Mouse (Mus musculus) megakaryocyte, embryonic 14.5 days (primary cell): ENCODE data around the gene Mtss1l.

Experiments used
- FLI1 ChIP-seq: IDR thresholded peaks from 2 replicates; pipeline ENCODE4 v1.6.1; 2012; ENCODE audit warnings: low read length, inconsistent platforms, mixed read lengths
- GATA1 ChIP-seq: IDR thresholded peaks from 3 replicates; pipeline ENCODE4 v1.6.1; 2012; ENCODE audit warnings: mixed read lengths, low read length, inconsistent platforms, borderline replicate concordance

- TF ChIP-seq GATA1, result no peak
- no peak for TF ChIP-seq FLI1
Measured at GRCm38 (mm10) chr8:110751490-110751889, 30.2 kb downstream of the Mtss1l start.
